ENCODE assay signal across 8 mouse cellular contexts in the genomic region with DNA sequence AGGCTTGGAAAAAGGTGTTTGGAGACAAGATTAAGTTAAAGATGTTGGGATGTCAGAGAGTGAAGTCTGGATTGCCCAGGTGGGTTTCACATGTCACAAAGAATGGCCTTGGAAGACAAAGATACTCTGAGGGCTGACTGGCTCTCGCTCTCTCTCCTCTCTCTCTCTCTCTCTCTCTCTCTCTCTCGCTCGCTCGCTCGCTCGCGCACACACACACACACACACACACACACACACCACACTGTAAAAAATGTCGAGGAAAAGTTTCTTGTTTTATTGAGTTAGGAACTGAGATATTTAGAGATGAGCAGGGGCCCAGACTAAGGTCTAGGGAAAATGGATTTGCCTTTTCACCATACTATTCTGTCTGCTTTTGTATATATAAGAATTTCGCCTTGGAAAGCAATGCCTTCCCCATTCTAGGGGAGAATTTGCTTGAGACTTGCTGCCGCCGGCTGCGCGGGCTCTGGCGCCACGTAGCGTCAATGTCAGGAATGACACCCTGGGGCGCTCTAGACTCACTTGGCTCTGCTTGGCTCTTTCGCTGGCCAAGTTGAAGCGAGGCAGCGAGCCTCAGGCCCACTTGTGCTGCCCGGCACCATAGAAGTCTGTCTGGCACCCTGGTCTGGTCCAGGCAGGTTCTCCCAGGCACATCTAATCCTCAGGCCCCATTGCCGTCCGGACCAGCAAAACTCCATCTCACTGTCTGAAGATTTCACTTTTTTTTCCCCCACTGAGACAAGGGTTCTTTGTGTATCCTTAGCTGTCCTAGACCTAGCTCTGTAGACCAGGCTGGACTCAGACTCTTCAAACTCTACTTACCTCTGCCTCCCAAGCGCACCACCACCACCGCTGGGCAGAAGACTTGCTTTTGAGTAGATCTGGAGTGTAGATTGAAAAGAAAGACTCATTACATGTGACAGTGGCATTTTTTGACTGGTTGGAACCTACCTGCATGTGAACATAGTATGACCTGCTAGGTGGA. TPM values are rescaled to one million over a fixed set of nuclear protein-coding genes. Genes with fewer than 3 reads are reported as not detected.
DNase-seq lines count a peak whose midpoint lies in the region; ATAC-seq and TF ChIP-seq lines count a peak whose summit lies in the region.

No protein-coding gene starts in this region.

- peak; percentile 39 to 55 for DNase-seq in CD8-positive naive resting alpha-beta T cell, adult 2 months (ENCODE audit: low read depth in 2 of 2, low spot score in 2 of 2)
- peak; percentile 4 for DNase-seq in c-Kit-negative CD71-positive TER-119-positive erythroid progenitor cells, embryonic 14.5 days (ENCODE audit: low read depth, low spot score)
- DNase-seq in forebrain, embryonic 10.5 days (ENCODE audit: extremely low spot score, low spot score): peak; percentile 86
- DNase-seq in heart, postnatal 0 days (ENCODE audit: low spot score): peak; percentile 74
- peak; percentile 75 to 90 for DNase-seq in kidney, postnatal 36 days
- DNase-seq in testis, postnatal 14 days (ENCODE audit: low spot score): peak; percentile 80

- no peak for TF ChIP-seq EP300 in heart, postnatal 0 days (IDR thresholded peaks at IDR 0.05; ENCODE audit: low read depth)

- peak; percentile 40 for ATAC-seq in heart, postnatal 0 days (ENCODE audit: insufficient read depth, low read depth)
- ATAC-seq in liver, embryonic 15.5 days (ENCODE audit: insufficient read depth): no peak; the same call in 1 of the 2 replicates
- peak; percentile 83; the same call in 1 of the 2 replicates for ATAC-seq in neural tube, embryonic 14.5 days (ENCODE audit: low read depth)

- no peak overlapping the region for H3K4me2 ChIP-seq in heart, postnatal 0 days (ENCODE audit: low read depth, low read length)
- peak overlapping the region; percentile 29; the same call in 1 of the 2 replicates for H3K4me2 ChIP-seq in liver, embryonic 15.5 days
- no peak overlapping the region for H3K4me2 ChIP-seq in neural tube, embryonic 14.5 days (ENCODE audit: low read depth, low read length)

- 0 out of 2 replicates have a peak overlapping the region, but pooled peaks have one; percentile 9 for H3K27ac ChIP-seq in forebrain, embryonic 10.5 days
- H3K27ac ChIP-seq in heart, postnatal 0 days (ENCODE audit: low read depth): no peak overlapping the region
- no peak overlapping the region for H3K27ac ChIP-seq in liver, embryonic 15.5 days (replicated peaks)
- no peak overlapping the region for H3K27ac ChIP-seq in neural tube, embryonic 14.5 days (ENCODE audit: low read depth, low read length)

- no peaks in the 10 kb centered on the region for H3K36me3 ChIP-seq in forebrain, embryonic 10.5 days (replicated peaks)
- H3K36me3 ChIP-seq in heart, postnatal 0 days (replicated peaks; ENCODE audit: control insufficient read depth, insufficient read depth, low read length): no peaks in the 10 kb centered on the region
- no peaks in the 10 kb centered on the region for H3K36me3 ChIP-seq in liver, embryonic 15.5 days (replicated peaks)
- no peaks in the 10 kb centered on the region for H3K36me3 ChIP-seq in neural tube, embryonic 14.5 days (ENCODE audit: control insufficient read depth, insufficient read depth, low read length)

- H3K27me3 ChIP-seq in forebrain, embryonic 10.5 days (ENCODE audit: poor library complexity, severe bottlenecking): peaks cover 18% of the 10 kb centered on the region
- no peaks in the 10 kb centered on the region; the same call in 1 of the 2 replicates for H3K27me3 ChIP-seq in heart, postnatal 0 days (ENCODE audit: control insufficient read depth, insufficient read depth, low read length)
- H3K27me3 ChIP-seq in liver, embryonic 15.5 days: peaks cover 9% of the 10 kb centered on the region; the same call in 1 of the 2 replicates
- no peaks in the 10 kb centered on the region for H3K27me3 ChIP-seq in neural tube, embryonic 14.5 days (ENCODE audit: control insufficient read depth, insufficient read depth, low read length)

- WGBS in forebrain, embryonic 10.5 days: 34% methylated on average over 25 of the region's 25 CpGs
- 33% methylated on average over 25 of the region's 25 CpGs for WGBS in heart, postnatal 0 days
- 30% methylated on average over 25 of the region's 25 CpGs for WGBS in liver, embryonic 15.5 days (ENCODE audit: insufficient replicate concordance)
- 30% methylated on average over 25 of the region's 25 CpGs for WGBS in neural tube, embryonic 14.5 days

- H3K4me1 ChIP-seq in forebrain, embryonic 10.5 days: peaks cover 6% of the 10 kb centered on the region; the same call in 1 of the 2 replicates
- no peaks in the 10 kb centered on the region for H3K4me1 ChIP-seq in heart, postnatal 0 days (ENCODE audit: control insufficient read depth, insufficient read depth)
- 0 out of 2 replicates have a peak, but pooled peaks cover 5% of the 10 kb centered on the region for H3K4me1 ChIP-seq in liver, embryonic 15.5 days (replicated peaks)
- H3K4me1 ChIP-seq in neural tube, embryonic 14.5 days (ENCODE audit: control insufficient read depth, insufficient read depth, low read length): no peaks in the 10 kb centered on the region

- H3K9me3 ChIP-seq in forebrain, embryonic 10.5 days: no peaks in the 10 kb centered on the region
- no peaks in the 10 kb centered on the region for H3K9me3 ChIP-seq in heart, postnatal 0 days (replicated peaks; ENCODE audit: control insufficient read depth, low read length)
- no peaks in the 10 kb centered on the region for H3K9me3 ChIP-seq in liver, embryonic 15.5 days (replicated peaks)
- H3K9me3 ChIP-seq in neural tube, embryonic 14.5 days (ENCODE audit: control insufficient read depth, low read length): no peaks in the 10 kb centered on the region

- no peak overlapping the region for H3K9ac ChIP-seq in heart, postnatal 0 days (replicated peaks; ENCODE audit: low read depth, low read length)
- no peak overlapping the region for H3K9ac ChIP-seq in liver, embryonic 15.5 days
- H3K9ac ChIP-seq in neural tube, embryonic 14.5 days (replicated peaks; ENCODE audit: low read depth, low read length): no peak overlapping the region

- H3K4me3 ChIP-seq in forebrain, embryonic 10.5 days: no peak overlapping the region
- no peak overlapping the region for H3K4me3 ChIP-seq in heart, postnatal 0 days (ENCODE audit: low read depth, low read length)
- no peak overlapping the region for H3K4me3 ChIP-seq in liver, embryonic 15.5 days (replicated peaks)
- no peak overlapping the region for H3K4me3 ChIP-seq in neural tube, embryonic 14.5 days (ENCODE audit: low read depth, low read length)

- peak; percentile 96 for TF ChIP-seq CTCF in heart, postnatal 0 days (IDR thresholded peaks at IDR 0.05; ENCODE audit: low read depth)

RNA-seq across cellular contexts. Expression of a gene that starts 27.8 kb away (rescaled TPM):
- polyA plus RNA-seq in forebrain, embryonic 10.5 days (2016; fragmentation: Nextera tagmentation; extraction: Ambion mirVana): 34.7 and 39.7 TPM in 2 replicates
- total RNA-seq in heart, postnatal 0 days (2014; rRNA removed; ENCODE audit: low replicate concordance): 79.2 and 98.4 TPM in 2 replicates
- polyA plus RNA-seq in heart, postnatal 0 days (2015; fragmentation: Nextera tagmentation; extraction: Ambion mirVana): 33.9 and 36.9 TPM in 2 replicates
- 1.3 and 1.5 TPM in 2 replicates for polyA plus RNA-seq in liver, embryonic 15.5 days (2015; fragmentation: Nextera tagmentation; extraction: Ambion mirVana)
- 139 and 179 TPM in 2 replicates for polyA plus RNA-seq in neural tube, embryonic 14.5 days (2014; fragmentation: Nextera tagmentation; extraction: Ambion mirVana)

RNA-seq across cellular contexts. Expression of a gene that starts 33.3 kb away (rescaled TPM):
- 26.1 and 27.0 TPM in 2 replicates for polyA plus RNA-seq in forebrain, embryonic 10.5 days (2016; fragmentation: Nextera tagmentation; extraction: Ambion mirVana)
- 20.4 and 25.6 TPM in 2 replicates for total RNA-seq in heart, postnatal 0 days (2014; rRNA removed; ENCODE audit: low replicate concordance)
- 19.5 and 21.3 TPM in 2 replicates for polyA plus RNA-seq in heart, postnatal 0 days (2015; fragmentation: Nextera tagmentation; extraction: Ambion mirVana)
- 12.4 and 12.5 TPM in 2 replicates for polyA plus RNA-seq in liver, embryonic 15.5 days (2015; fragmentation: Nextera tagmentation; extraction: Ambion mirVana)
- 56.2 and 57.9 TPM in 2 replicates for polyA plus RNA-seq in neural tube, embryonic 14.5 days (2014; fragmentation: Nextera tagmentation; extraction: Ambion mirVana)

Comparison
In these comparisons a context has a peak if more than half of its experiments do, and no peak if none do; other contexts are left out.
1. DNase-seq: peak in every context shown above with its lines; median percentile 86 in forebrain, embryonic 10.5 days; 82 in kidney, postnatal 36 days; 80 in testis, postnatal 14 days; 74 in heart, postnatal 0 days; 47 in CD8-positive naive resting alpha-beta T cell, adult 2 months; 4 in c-Kit-negative CD71-positive TER-119-positive erythroid progenitor cells, embryonic 14.5 days.
2. RNA of a gene that starts 27.8 kb away (polyA plus RNA-seq): 139 to 179 TPM in neural tube, embryonic 14.5 days, 34.7 to 39.7 TPM in forebrain, embryonic 10.5 days and 33.9 to 36.9 TPM in heart, postnatal 0 days; 1.3 to 1.5 TPM in liver, embryonic 15.5 days; every median in the first group is over 10 times any median in the second.